Mouse (Mus musculus) hindbrain, embryonic 16.5 days (tissue): ENCODE results near the gene Plekho1. TPM values are rescaled to one million over a fixed set of nuclear protein-coding genes. Genes with fewer than 3 reads are reported as not detected.
"Not testable (repeated sequence)": the region's sequence is repeated elsewhere in the genome, so short reads cannot be mapped to it uniquely, and the experiment has no call there.

ENCODE experiments used
- ATAC-seq: fragments of 200-750 bp; cut with Nextera tagmentation; 2 replicates; pipeline ENCODE4 v1.8.0; 2017; ENCODE audit warnings: moderate TSS enrichment, moderate library complexity
- H3K27ac ChIP-seq: fragments of 300-500 bp; sonication (generic); 2 replicates; pipeline ENCODE4 v1.5.1; 2014; ENCODE audit warnings: low read depth, mild to moderate bottlenecking, control low read depth, low read length, moderate library complexity
- H3K27me3 ChIP-seq: fragments of 300-500 bp; sonication (generic); replicated peaks from 2 replicates; pipeline ENCODE4 v1.6.1; 2014; ENCODE audit warnings: low read length; ENCODE audit not compliant: control insufficient read depth, insufficient read depth
- H3K36me3 ChIP-seq: fragments of 300-500 bp; sonication (generic); 2 replicates; pipeline ENCODE4 v1.6.1; 2014; ENCODE audit warnings: mild to moderate bottlenecking, low read length, moderate library complexity, mixed read lengths; ENCODE audit not compliant: control insufficient read depth, insufficient read depth
- H3K4me1 ChIP-seq: fragments of 300-500 bp; sonication (generic); 2 replicates; pipeline ENCODE4 v1.6.1; 2014; ENCODE audit warnings: low read depth, low read length; ENCODE audit not compliant: control insufficient read depth, insufficient read depth
- H3K4me2 ChIP-seq: fragments of 300-500 bp; sonication (generic); 2 replicates; pipeline ENCODE4 v1.6.1; 2014; ENCODE audit warnings: mild to moderate bottlenecking, low read length, control low read depth, moderate library complexity
- H3K4me3 ChIP-seq: fragments of 300-500 bp; sonication (generic); 2 replicates; pipeline ENCODE4 v1.5.1; 2014; ENCODE audit warnings: mild to moderate bottlenecking, low read length, control low read depth, moderate library complexity
- H3K9ac ChIP-seq: fragments of 300-500 bp; sonication (generic); 2 replicates; pipeline ENCODE4 v1.6.1; 2014; ENCODE audit warnings: low read depth, mild to moderate bottlenecking, control low read depth, low read length, moderate library complexity
- H3K9me3 ChIP-seq: fragments of 300-500 bp; sonication (generic); 2 replicates; pipeline ENCODE4 v1.6.1; 2014; ENCODE audit warnings: mild to moderate bottlenecking, low read length, moderate library complexity; ENCODE audit not compliant: control insufficient read depth
- WGBS: fragments of 180-500 bp; shearing (Covaris S2); extraction: QIAGEN DNeasy Blood & Tissue Kit; methylation state at CpG from one replicate; pipeline ENCODE4 v1.1.7; 2014; 5-methylcytosine and 5-hydroxymethylcytosine counted together
- polyA plus RNA-seq: library from polyadenylated mRNA; unstranded; fragments of >200 nt; fragmentation: Nextera tagmentation; extraction: Ambion mirVana; gene quantifications from 2 replicates; pipeline ENCODE4 v1.2.1, GENCODE M21; 2015

Plekho1 gene
- polyA plus RNA-seq, 1 experiment from 2014 or later = 27.7 TPM

DNA sequence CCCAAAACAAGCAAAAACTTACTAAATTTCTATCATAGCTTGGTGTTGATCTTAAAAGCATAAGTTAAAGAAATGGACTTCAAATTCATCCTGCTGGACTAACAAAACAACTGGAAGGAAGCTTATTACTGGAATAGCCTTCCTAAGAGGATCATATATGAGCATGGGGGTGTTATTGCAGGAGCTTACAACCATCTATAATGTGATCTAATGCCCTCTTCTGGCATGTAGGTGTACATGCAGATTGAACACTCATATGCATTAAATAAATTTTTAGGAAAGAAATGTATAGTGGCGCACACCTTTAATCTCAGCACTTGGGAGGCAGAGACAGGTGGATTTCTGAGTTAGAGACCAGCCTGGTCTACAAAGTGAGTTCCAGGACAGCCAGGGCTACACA, 36.0 kb downstream of the Plekho1 start:
- Histone ChIP-seq H3K4me1 (no peaks in the 10 kb centered on the region), H3K9ac (no peak overlapping the region), H3K27ac (no peak overlapping the region), H3K9me3 (no peaks in the 10 kb centered on the region), H3K4me2 (no peak overlapping the region), H3K27me3 (no peaks in the 10 kb centered on the region), H3K4me3 (no peak overlapping the region), H3K36me3 (no peaks in the 10 kb centered on the region)
- 92% methylated on average over 1 of the region's 1 CpGs for WGBS
- ATAC-seq = no peak

DNA sequence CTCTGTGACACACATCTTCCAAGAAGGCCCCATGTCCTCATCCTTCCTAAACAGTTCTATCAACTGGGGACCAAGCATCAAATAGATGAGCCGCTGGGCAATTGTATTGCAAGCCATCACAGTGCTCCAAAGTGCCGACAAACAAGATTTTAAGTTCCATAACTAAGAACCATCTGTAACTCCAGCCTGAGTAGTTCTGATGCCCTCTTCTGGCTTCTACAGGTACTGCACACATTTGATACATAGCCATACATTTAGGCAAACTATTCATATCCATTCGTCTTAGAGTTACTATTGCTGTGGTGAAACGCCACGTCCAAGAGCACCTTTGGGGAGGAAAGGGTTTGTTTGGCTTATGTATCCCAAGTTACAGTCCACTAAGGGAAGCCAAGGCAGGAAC, 36.7 kb downstream of the Plekho1 start:
- H3K27ac ChIP-seq = no peak overlapping the region
- ATAC-seq = no peak
- H3K4me1 ChIP-seq = no peaks in the 10 kb centered on the region
- 81% methylated on average over 5 of the region's 5 CpGs for WGBS
- no peak overlapping the region for H3K4me3 ChIP-seq
- H3K9ac ChIP-seq = no peak overlapping the region
- no peaks in the 10 kb centered on the region for H3K9me3 ChIP-seq
- H3K4me2 ChIP-seq = no peak overlapping the region
- H3K36me3 ChIP-seq = no peaks in the 10 kb centered on the region
- no peaks in the 10 kb centered on the region for H3K27me3 ChIP-seq

DNA sequence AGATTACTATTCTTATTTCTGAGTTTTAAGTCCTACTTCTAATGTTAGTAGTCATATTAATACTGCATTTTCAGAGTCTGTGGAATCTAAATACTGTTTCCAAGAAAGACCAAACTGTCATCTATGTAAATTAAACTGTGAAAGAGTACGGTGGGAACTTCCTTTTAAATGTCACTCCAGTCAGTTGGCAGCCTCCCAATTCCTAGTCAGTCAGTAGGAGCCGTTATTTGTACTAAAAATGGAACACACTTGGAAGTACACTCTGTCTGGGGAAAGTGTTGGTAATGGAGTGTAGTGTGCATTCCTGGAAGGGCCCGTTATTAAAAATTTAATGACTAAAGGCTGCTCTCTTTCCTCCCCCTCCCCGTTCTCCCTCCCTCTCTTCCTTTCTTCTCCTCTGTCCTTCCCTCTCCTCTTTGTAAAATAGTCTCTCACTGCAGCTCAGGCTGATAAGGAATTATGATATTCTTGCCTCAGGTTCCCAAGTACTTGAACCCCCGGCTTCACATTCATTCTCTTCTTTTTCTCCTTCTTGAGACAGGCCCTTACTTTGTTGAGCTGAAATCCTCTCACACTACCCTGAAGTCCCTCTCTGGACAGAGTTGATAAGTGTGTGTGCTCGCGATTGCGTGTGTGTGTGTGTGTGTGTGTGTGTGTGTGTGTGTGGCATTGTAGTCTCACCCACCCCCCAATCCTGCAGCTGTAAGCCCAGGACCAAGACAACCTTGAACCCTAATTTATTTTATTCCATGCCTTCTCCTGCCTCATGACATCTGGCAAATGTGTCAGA, 38.2 kb downstream of the Plekho1 start:
- no peaks in the 10 kb centered on the region for H3K27me3 ChIP-seq
- no peak for ATAC-seq
- no peak overlapping the region for H3K9ac ChIP-seq
- H3K4me3 ChIP-seq = no peak overlapping the region
- H3K4me2 ChIP-seq = no peak overlapping the region
- H3K27ac ChIP-seq = no peak overlapping the region
- no peaks in the 10 kb centered on the region for H3K36me3 ChIP-seq
- H3K9me3 ChIP-seq = no peaks in the 10 kb centered on the region
- H3K4me1 ChIP-seq = no peaks in the 10 kb centered on the region
- 66% methylated on average over 8 of the region's 8 CpGs for WGBS

DNA sequence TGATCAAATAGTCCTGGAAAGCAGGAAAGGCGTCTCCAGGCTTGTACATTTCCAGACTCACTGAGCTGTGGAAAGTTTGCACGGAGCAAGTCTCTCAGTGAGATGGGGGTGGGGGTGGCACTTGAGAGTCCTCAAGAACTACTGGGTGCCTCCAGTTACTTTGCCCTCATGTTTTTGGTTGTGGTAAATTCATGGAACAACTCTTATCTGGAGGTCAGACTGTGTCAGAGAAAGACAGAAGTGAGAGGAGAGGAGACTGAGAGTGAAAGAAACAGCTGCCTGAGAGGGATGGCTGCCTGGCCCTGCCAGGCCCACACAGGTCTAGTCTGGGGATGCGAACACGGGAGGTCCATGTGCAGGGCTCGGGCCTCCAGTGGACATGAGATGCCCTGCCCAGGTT, 40.5 kb downstream of the Plekho1 start:
- no peak for ATAC-seq
- Histone ChIP-seq H3K4me3 (no peak overlapping the region), H3K4me2 (no peak overlapping the region), H3K4me1 (no peaks in the 10 kb centered on the region), H3K36me3 (no peaks in the 10 kb centered on the region), H3K27me3 (no peaks in the 10 kb centered on the region), H3K27ac (no peak overlapping the region), H3K9me3 (no peaks in the 10 kb centered on the region), H3K9ac (no peak overlapping the region)
- 92% methylated on average over 5 of the region's 5 CpGs for WGBS

GRCm38 (mm10) chr3:95954648-95955173, 41.1 kb downstream of the Plekho1 start:
- H3K4me1 ChIP-seq, H3K4me2 ChIP-seq, ATAC-seq, H3K27ac ChIP-seq, H3K4me3 ChIP-seq, H3K9me3 ChIP-seq, H3K27me3 ChIP-seq, H3K9ac ChIP-seq, H3K36me3 ChIP-seq: not testable (repeated sequence)
- WGBS = 90% methylated on average over 12 of the region's 12 CpGs

- H3K4me1 ChIP-seq = no peaks in the 10 kb centered on the region
- H3K4me2 ChIP-seq = no peak overlapping the region
- H3K4me3 ChIP-seq = no peak overlapping the region
- H3K36me3 ChIP-seq = no peaks in the 10 kb centered on the region
- H3K9me3 ChIP-seq = no peaks in the 10 kb centered on the region
- no peak for ATAC-seq
- 49% methylated on average over 3 of the region's 3 CpGs for WGBS
- no peaks in the 10 kb centered on the region for H3K27me3 ChIP-seq
- peak overlapping the region; percentile 39; the same call in 1 of the 2 replicates for H3K27ac ChIP-seq
- H3K9ac ChIP-seq = no peak overlapping the region
Measured at GRCm38 (mm10) chr3:95953522-95953921, 42.3 kb downstream of the Plekho1 start.

GRCm38 (mm10) chr3:95953023-95953422, 42.8 kb downstream of the Plekho1 start:
- Histone ChIP-seq H3K36me3 (no peaks in the 10 kb centered on the region), H3K4me1 (no peaks in the 10 kb centered on the region), H3K4me2 (no peak overlapping the region), H3K9me3 (no peaks in the 10 kb centered on the region), H3K4me3 (no peak overlapping the region), H3K27me3 (no peaks in the 10 kb centered on the region), H3K9ac (no peak overlapping the region), H3K27ac (peak overlapping the region; percentile 39; the same call in 1 of the 2 replicates)
- ATAC-seq = no peak

GRCm38 (mm10) chr3:95951566-95951965, 44.2 kb downstream of the Plekho1 start:
- not testable (repeated sequence) for H3K36me3 ChIP-seq
- 72% methylated on average over 12 of the region's 12 CpGs for WGBS
- ATAC-seq = peak; percentile 18; the same call in 1 of the 2 replicates

GRCm38 (mm10) chr3:95950763-95951551, 44.8 kb downstream of the Plekho1 start:
- H3K36me3 ChIP-seq = peaks cover 3% of the 10 kb centered on the region; the same call in 1 of the 2 replicates
- no peaks in the 10 kb centered on the region for H3K27me3 ChIP-seq
- WGBS = 2% methylated on average over 49 of the region's 49 CpGs
- peak; percentile 98 for ATAC-seq
- peak overlapping the region; percentile 81 for H3K9ac ChIP-seq
- H3K27ac ChIP-seq = peak overlapping the region; percentile 100
- no peaks in the 10 kb centered on the region for H3K9me3 ChIP-seq
- no peaks in the 10 kb centered on the region for H3K4me1 ChIP-seq
- peak overlapping the region; percentile 56 for H3K4me3 ChIP-seq
- peak overlapping the region; percentile 80 for H3K4me2 ChIP-seq

More at GRCm38 (mm10) chr3:95951566-95951965, 44.2 kb downstream of the Plekho1 start:
- not testable (repeated sequence) for H3K4me1 ChIP-seq, H3K9me3 ChIP-seq, H3K27me3 ChIP-seq
- H3K4me2 ChIP-seq = peak overlapping the region; percentile 80
- peak overlapping the region; percentile 81 for H3K9ac ChIP-seq
- H3K4me3 ChIP-seq = peak overlapping the region; percentile 56
- H3K27ac ChIP-seq = peak overlapping the region; percentile 100
